Mouse (Mus musculus): Measurements from ENCODE around the gene Lrrc29.
A peak's percentile ranks its signal among the peaks of the same experiment; 100 is the strongest.

Lrrc29 gene

DNA sequence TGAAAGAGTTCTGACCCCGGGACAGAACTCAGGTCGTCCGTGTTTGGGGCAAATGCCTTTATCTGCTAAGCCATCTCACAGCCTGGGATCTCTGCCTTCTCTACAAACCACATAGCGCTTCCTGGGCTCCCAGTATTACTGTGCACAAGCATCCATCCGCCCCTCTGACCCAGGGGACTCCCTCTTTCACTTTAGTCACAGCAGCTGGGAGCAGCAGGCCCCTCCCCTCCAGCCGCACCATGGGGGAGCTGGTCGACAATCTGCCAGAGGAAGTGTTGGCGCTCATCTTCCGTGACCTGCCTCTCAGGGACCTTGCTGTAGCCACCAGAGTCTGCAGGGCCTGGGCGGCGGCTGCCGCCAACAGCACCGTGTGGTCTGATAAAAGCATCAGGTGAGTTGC lies 59.3 kb downstream of the Lrrc29 start:
- no peak for DNase-seq (ENCODE audit: low spot score in 2 of 2)

DNA sequence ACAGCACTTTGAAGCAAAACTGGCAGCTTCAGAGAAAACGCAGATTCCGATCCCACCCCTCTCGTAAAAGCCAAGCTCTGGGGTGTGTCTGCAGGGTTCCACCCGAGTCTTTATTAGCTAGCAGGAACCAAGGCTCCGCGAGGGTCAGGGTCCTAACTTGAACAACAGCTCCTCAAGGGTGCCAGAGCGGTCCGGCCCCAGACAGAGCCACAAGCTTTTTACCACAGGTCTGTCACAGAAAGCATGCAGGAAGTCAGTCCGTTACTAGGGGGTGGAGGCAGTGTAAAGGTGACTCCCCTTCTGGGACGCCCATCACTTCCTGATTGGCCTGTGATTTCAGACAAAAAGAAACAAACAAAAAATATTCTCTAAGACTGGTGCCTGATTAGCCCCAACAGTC lies 61.0 kb downstream of the Lrrc29 start:
- no peak for DNase-seq (ENCODE audit: low spot score in 2 of 2)

DNA sequence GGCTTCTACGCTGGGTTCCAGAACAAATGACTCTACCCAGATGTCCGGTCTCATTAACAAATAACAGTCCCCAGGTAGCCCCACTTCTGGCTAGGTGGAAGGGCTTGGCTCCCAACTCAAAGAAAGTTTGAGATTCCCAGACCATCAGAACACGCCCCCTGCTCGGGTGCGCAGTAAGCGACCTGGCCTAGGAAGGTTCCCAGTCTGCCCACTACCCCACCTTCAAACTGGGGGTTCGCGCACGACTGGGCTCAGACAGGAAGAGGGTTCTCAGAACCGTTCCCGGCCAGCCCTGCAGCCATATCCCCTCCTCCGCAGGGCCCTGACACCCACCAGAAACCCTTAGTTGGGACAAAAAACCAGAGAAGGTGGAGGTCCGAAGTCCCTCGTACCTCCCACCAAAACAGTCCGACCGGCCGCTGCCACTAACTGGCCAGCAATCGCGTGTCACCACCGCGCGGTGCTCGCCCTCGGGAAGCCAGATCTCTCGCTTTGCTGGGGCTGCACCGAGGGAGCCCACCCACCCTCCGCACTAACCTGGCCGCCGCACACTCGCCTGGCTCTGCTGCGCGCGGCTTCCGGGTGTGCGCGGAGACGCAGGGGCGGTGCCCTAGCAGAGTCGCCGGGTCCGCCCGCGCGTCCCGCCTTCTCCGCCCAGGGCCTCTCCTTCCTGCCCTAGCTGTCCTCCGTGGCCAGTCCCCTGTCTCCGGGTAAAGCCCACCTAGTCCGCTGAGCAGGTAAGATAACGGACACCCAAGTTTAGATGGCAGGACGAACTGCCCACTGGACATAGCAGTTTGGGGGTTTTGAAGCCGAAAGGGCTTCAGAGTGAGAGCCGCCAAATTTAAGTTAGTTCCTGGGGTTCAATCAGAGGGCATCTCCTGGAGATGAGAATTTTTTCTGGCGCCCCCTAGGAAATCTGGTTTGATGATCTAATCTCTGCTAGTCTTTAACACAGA lies 61.8 kb downstream of the Lrrc29 start, which contains the start of the genes Tradd and Fbxl8:
Tradd (minus strand) TSS at position 586 of the 959 bp plus-strand sequence.
Fbxl8 (plus strand) TSS at position 625 of the 959 bp plus-strand sequence.
- peak in 1 of 2 experiments; percentile 54 for DNase-seq (ENCODE audit: low spot score in 2 of 2)

DNA sequence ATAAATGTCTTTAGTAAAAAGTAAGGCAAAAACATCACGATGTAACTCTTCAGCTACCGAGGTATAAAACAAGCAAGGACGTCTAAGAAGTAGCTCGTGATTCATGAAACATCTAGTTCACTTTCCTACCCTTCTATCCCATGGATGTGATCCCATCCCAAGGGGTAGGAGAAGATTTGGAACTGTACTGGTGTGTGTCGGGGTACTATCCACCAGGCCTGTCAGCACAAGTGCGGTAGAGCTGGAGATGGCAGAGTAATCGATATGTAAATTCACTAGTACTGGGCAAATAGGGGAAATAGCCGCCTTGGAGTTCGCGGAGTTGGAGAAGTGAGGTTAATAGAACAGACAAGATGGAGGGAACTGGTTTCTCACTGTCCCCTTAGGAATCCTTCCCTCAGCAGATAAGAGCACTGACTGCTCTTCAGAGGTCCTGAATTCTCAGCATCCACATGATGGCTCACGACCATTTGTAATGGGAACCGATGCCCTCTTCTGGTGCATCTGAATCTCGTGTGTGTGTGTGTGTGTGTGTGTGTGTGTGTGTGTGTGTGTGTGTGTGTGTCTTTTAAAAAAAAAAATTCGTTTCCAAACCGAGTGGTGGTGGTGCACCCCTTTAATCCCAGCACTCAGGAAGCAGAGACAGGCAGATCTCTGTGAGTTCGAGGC lies 62.7 kb downstream of the Lrrc29 start:
- no peak for DNase-seq (ENCODE audit: low spot score in 2 of 2)

Data from right cerebral cortex, postnatal 10 days (tissue).